Mouse (Mus musculus): ENCODE results near the gene Grin2c. TPM values are rescaled to one million over a fixed set of nuclear protein-coding genes. Genes with fewer than 3 reads are reported as not detected.

Grin2c gene
- polyA plus RNA-seq, 1 experiment, result 0.33 TPM

- H3K36me3 ChIP-seq (ENCODE audit: control insufficient read depth, insufficient read depth, low read length), result no peaks in the 10 kb centered on the region
- H3K27ac ChIP-seq (ENCODE audit: insufficient read depth, low read depth, low read length), result no peak overlapping the region
- 65% methylated on average over 9 of the region's 9 CpGs for WGBS
- H3K4me3 ChIP-seq (ENCODE audit: low read depth, low read length), result no peak overlapping the region
- H3K27me3 ChIP-seq (ENCODE audit: control insufficient read depth, insufficient read depth, low read length), result no peaks in the 10 kb centered on the region
- H3K4me1 ChIP-seq (ENCODE audit: control insufficient read depth, insufficient read depth, insufficient read length, low read length), result 0 out of 2 replicates have a peak, but pooled peaks cover 3% of the 10 kb centered on the region
- TF ChIP-seq POLR2A (IDR thresholded peaks at IDR 0.05; ENCODE audit: low read depth, low read length), result no peak
- no peak for TF ChIP-seq CTCF (IDR thresholded peaks at IDR 0.05; ENCODE audit: extremely low read depth, insufficient read length, insufficient replicate concordance, low read depth, low read length)
Observed at GRCm38 (mm10) chr11:115283486-115283765, 16.4 kb upstream of the Grin2c start.

GRCm38 (mm10) chr11:115282723-115283485, 15.9 kb upstream of the Grin2c start:
- no peak overlapping the region for H3K27ac ChIP-seq (ENCODE audit: insufficient read depth, low read depth, low read length)
- no peak for TF ChIP-seq POLR2A (IDR thresholded peaks at IDR 0.05; ENCODE audit: low read depth, low read length)
- TF ChIP-seq CTCF (IDR thresholded peaks at IDR 0.05; ENCODE audit: extremely low read depth, insufficient read length, insufficient replicate concordance, low read depth, low read length), result no peak
- H3K4me1 ChIP-seq (ENCODE audit: control insufficient read depth, insufficient read depth, insufficient read length, low read length), result 0 out of 2 replicates have a peak, but pooled peaks cover 3% of the 10 kb centered on the region
- no peaks in the 10 kb centered on the region for H3K27me3 ChIP-seq (ENCODE audit: control insufficient read depth, insufficient read depth, low read length)
- H3K36me3 ChIP-seq (ENCODE audit: control insufficient read depth, insufficient read depth, low read length), result no peaks in the 10 kb centered on the region
- H3K4me3 ChIP-seq (ENCODE audit: low read depth, low read length), result no peak overlapping the region
- 81% methylated on average over 8 of the region's 8 CpGs for WGBS

- Histone ChIP-seq H3K36me3 (ENCODE audit: control insufficient read depth, insufficient read depth, low read length) (no peaks in the 10 kb centered on the region), H3K27ac (ENCODE audit: insufficient read depth, low read depth, low read length) (no peak overlapping the region), H3K4me3 (ENCODE audit: low read depth, low read length) (no peak overlapping the region), H3K27me3 (ENCODE audit: control insufficient read depth, insufficient read depth, low read length) (no peaks in the 10 kb centered on the region), H3K4me1 (ENCODE audit: control insufficient read depth, insufficient read depth, insufficient read length, low read length) (0 out of 2 replicates have a peak, but pooled peaks cover 3% of the 10 kb centered on the region)
- 79% methylated on average over 8 of the region's 8 CpGs for WGBS
- TF ChIP-seq POLR2A (IDR thresholded peaks at IDR 0.05; ENCODE audit: low read depth, low read length), result no peak
- no peak for TF ChIP-seq CTCF (IDR thresholded peaks at IDR 0.05; ENCODE audit: extremely low read depth, insufficient read length, insufficient replicate concordance, low read depth, low read length)
Observed at GRCm38 (mm10) chr11:115282295-115282694, 15.3 kb upstream of the Grin2c start.

- Histone ChIP-seq H3K4me3 (ENCODE audit: low read depth, low read length) (no peak overlapping the region), H3K4me1 (ENCODE audit: control insufficient read depth, insufficient read depth, insufficient read length, low read length) (peaks cover 7% of the 10 kb centered on the region; the same call in 1 of the 2 replicates), H3K36me3 (ENCODE audit: control insufficient read depth, insufficient read depth, low read length) (no peaks in the 10 kb centered on the region), H3K27me3 (ENCODE audit: control insufficient read depth, insufficient read depth, low read length) (no peaks in the 10 kb centered on the region), H3K27ac (ENCODE audit: insufficient read depth, low read depth, low read length) (no peak overlapping the region)
- 77% methylated on average over 1 of the region's 1 CpGs for WGBS
- no peak for TF ChIP-seq POLR2A (IDR thresholded peaks at IDR 0.05; ENCODE audit: low read depth, low read length)
- no peak for TF ChIP-seq CTCF (IDR thresholded peaks at IDR 0.05; ENCODE audit: extremely low read depth, insufficient read length, insufficient replicate concordance, low read depth, low read length)
Observed at GRCm38 (mm10) chr11:115279726-115280125, 12.7 kb upstream of the Grin2c start.

GRCm38 (mm10) chr11:115278176-115278575, 11.1 kb upstream of the Grin2c start:
- Histone ChIP-seq H3K4me1 (ENCODE audit: control insufficient read depth, insufficient read depth, insufficient read length, low read length) (peaks cover 7% of the 10 kb centered on the region; the same call in 1 of the 2 replicates), H3K4me3 (ENCODE audit: low read depth, low read length) (no peak overlapping the region), H3K27ac (ENCODE audit: insufficient read depth, low read depth, low read length) (no peak overlapping the region), H3K36me3 (ENCODE audit: control insufficient read depth, insufficient read depth, low read length) (no peaks in the 10 kb centered on the region), H3K27me3 (ENCODE audit: control insufficient read depth, insufficient read depth, low read length) (no peaks in the 10 kb centered on the region)
- 59% methylated on average over 6 of the region's 6 CpGs for WGBS
- no peak for TF ChIP-seq POLR2A (IDR thresholded peaks at IDR 0.05; ENCODE audit: low read depth, low read length)
- TF ChIP-seq CTCF (IDR thresholded peaks at IDR 0.05; ENCODE audit: extremely low read depth, insufficient read length, insufficient replicate concordance, low read depth, low read length), result no peak

- peak overlapping the region; percentile 85 for H3K4me3 ChIP-seq (ENCODE audit: low read depth, low read length)
- no peaks in the 10 kb centered on the region for H3K36me3 ChIP-seq (ENCODE audit: control insufficient read depth, insufficient read depth, low read length)
- WGBS, result 11% methylated on average over 7 of the region's 7 CpGs
- no peaks in the 10 kb centered on the region for H3K27me3 ChIP-seq (ENCODE audit: control insufficient read depth, insufficient read depth, low read length)
- no peak for TF ChIP-seq POLR2A (IDR thresholded peaks at IDR 0.05; ENCODE audit: low read depth, low read length)
- no peak for TF ChIP-seq CTCF (IDR thresholded peaks at IDR 0.05; ENCODE audit: extremely low read depth, insufficient read length, insufficient replicate concordance, low read depth, low read length)
- H3K4me1 ChIP-seq (ENCODE audit: control insufficient read depth, insufficient read depth, insufficient read length, low read length), result peaks cover 7% of the 10 kb centered on the region; the same call in 1 of the 2 replicates
- peak overlapping the region; percentile 97 for H3K27ac ChIP-seq (ENCODE audit: insufficient read depth, low read depth, low read length)
Observed at GRCm38 (mm10) chr11:115277604-115277975, 10.5 kb upstream of the Grin2c start.

GRCm38 (mm10) chr11:115276780-115277603, 9.9 kb upstream of the Grin2c start, which contains the start of gene Fdxr:
Gene Fdxr, minus strand, starts transcription at chr11:115277050.
- H3K4me3 ChIP-seq (ENCODE audit: low read depth, low read length), result peak within 1 kb of the TSS; percentile 85
- no peak for TF ChIP-seq CTCF (IDR thresholded peaks at IDR 0.05; ENCODE audit: extremely low read depth, insufficient read length, insufficient replicate concordance, low read depth, low read length)
- peak; percentile 98 for TF ChIP-seq POLR2A (IDR thresholded peaks at IDR 0.05; ENCODE audit: low read depth, low read length)
- WGBS, result under 1% methylated on average over 42 of the region's 42 CpGs
- peaks cover 7% of the 10 kb centered on the region; the same call in 1 of the 2 replicates for H3K4me1 ChIP-seq (ENCODE audit: control insufficient read depth, insufficient read depth, insufficient read length, low read length)
- H3K27me3 ChIP-seq (ENCODE audit: control insufficient read depth, insufficient read depth, low read length), result no peaks in the 10 kb centered on the region
- no peaks in the 10 kb centered on the region for H3K36me3 ChIP-seq (ENCODE audit: control insufficient read depth, insufficient read depth, low read length)
- H3K27ac ChIP-seq (ENCODE audit: insufficient read depth, low read depth, low read length), result peak within 1 kb of the TSS; percentile 97

Measured in small intestine, adult 2 months (tissue).